Mouse (Mus musculus): Measurements from ENCODE around the gene Osgin1.

The Osgin1 gene

DNA sequence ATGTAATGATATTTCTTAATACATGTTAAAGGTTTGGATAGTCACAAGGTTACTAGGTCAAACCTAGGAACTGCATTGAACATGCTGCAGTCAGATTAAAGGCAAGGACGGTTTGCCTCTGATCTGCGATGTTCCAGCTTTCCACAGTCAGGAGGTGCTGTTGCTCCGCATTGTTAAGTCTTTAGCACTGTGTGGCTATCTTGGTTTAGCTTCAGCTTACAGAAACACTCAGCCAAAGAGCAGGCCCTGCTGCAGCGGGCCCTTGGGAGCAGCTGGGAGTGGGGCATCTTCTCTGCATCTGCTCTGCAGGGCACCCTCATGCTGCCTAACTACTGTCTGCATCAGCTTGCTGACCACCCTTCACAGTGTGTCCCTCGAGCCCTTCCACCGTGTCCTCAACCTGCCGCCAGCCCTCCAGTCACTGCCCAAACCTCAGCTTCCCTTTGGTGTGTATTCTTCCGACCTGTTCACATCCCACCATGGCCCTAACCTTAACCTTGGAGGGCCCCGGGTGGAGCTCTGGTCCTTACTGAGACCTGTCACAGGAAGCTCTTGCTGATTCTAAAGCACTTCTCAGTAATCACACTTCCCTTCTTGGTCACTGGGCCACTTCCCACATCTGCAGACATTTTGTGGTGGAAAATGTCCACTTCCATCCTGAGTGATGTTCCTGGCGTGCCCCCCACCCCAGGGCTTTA, 21.7 kb upstream of the Osgin1 start:
- H3K27me3 ChIP-seq (ENCODE audit: control insufficient read depth, insufficient read depth, low read length, poor library complexity, severe bottlenecking): no peaks in the 10 kb centered on the region
- DNase-seq (ENCODE audit: low read depth, low spot score): no peak
- H3K36me3 ChIP-seq (ENCODE audit: control insufficient read depth, insufficient read depth, low read length, poor library complexity, severe bottlenecking): peaks cover 5% of the 10 kb centered on the region; the same call in 1 of the 2 replicates

- Histone ChIP-seq H3K36me3 (ENCODE audit: control insufficient read depth, insufficient read depth, low read length, poor library complexity, severe bottlenecking) (0 out of 2 replicates have a peak, but pooled peaks cover 2% of the 10 kb centered on the region), H3K27me3 (ENCODE audit: control insufficient read depth, insufficient read depth, low read length, poor library complexity, severe bottlenecking) (no peaks in the 10 kb centered on the region)
- peak; percentile 87 for DNase-seq (ENCODE audit: low read depth, low spot score)
Measured at GRCm38 (mm10) chr8:119412735-119413498, 21.0 kb upstream of the Osgin1 start.

DNA sequence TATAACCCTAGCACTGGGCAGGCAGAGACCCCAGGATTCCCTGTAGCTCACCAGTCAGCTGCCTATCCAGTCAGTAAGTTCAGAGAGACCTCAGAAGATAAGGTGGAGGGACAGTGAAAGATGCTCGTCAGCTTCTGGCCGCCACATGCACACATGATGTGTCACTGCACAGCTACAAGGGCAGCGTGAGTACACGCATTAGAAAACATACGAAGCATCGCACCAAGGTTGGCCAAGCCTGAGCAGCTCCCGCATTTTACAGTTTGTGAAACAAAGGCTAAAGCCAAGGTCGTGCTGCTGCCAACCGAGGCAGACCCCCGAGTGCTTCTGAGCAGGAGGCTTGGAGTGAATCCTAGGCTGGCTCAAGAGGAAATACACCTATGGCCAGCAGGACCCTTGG, 20.3 kb upstream of the Osgin1 start:
- H3K27me3 ChIP-seq (ENCODE audit: control insufficient read depth, insufficient read depth, low read length, poor library complexity, severe bottlenecking): no peaks in the 10 kb centered on the region
- no peak for DNase-seq (ENCODE audit: low read depth, low spot score)
- H3K36me3 ChIP-seq (ENCODE audit: control insufficient read depth, insufficient read depth, low read length, poor library complexity, severe bottlenecking): 0 out of 2 replicates have a peak, but pooled peaks cover 2% of the 10 kb centered on the region

DNA sequence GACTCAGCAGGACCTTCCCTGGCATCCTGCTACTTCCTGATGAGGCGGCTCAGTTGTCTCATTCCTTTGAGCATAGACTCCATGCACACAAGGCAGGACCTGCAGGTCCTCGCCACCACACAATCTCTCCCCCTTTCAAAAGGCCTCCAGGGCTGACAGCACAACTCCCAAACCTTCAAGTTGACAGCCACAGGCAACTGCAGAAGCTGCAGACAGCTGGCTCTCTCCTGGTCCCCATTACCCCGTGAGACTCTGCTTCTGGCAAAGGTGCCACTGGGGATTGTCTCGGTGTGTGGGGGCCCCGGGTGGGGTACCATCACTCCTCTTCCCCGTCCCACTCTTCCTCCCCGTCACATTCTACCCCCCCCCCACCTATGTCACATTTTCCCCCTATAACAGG, 13.6 kb upstream of the Osgin1 start:
- no peaks in the 10 kb centered on the region for H3K36me3 ChIP-seq (ENCODE audit: control insufficient read depth, insufficient read depth, low read length, poor library complexity, severe bottlenecking)
- no peaks in the 10 kb centered on the region for H3K27me3 ChIP-seq (ENCODE audit: control insufficient read depth, insufficient read depth, low read length, poor library complexity, severe bottlenecking)
- no peak for DNase-seq (ENCODE audit: low read depth, low spot score)

DNA sequence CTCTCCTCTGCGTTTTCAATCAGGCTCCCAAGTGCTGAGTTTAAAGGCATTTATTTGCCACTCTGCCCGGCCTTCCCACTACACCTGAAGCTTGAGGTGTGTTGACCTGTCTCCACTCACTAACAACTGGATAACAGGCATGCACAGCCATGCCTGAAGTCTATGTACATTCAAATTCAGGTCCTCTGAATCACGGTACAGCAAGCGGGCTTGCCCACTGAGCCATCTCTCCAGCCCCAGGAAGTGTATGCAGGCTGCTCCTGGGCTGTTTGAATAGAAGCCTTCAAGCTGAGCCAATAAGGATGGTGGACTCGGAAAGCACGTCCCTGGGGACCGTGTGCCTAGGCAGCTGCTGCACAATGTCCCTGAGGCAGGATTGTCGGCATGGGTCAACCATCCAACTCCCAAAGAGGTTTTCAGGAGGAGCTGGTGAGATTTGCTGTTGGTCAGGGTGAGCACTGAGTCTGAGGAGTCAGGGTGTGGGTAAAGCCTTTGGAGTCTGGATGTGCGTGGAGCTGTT, 12.3 kb upstream of the Osgin1 start:
- Histone ChIP-seq H3K36me3 (ENCODE audit: control insufficient read depth, insufficient read depth, low read length, poor library complexity, severe bottlenecking) (no peaks in the 10 kb centered on the region), H3K27me3 (ENCODE audit: control insufficient read depth, insufficient read depth, low read length, poor library complexity, severe bottlenecking) (no peaks in the 10 kb centered on the region)
- DNase-seq (ENCODE audit: low read depth, low spot score): peak; percentile 45

- no peak for DNase-seq (ENCODE audit: low read depth, low spot score)
- Histone ChIP-seq H3K27me3 (ENCODE audit: control insufficient read depth, insufficient read depth, low read length, poor library complexity, severe bottlenecking) (no peaks in the 10 kb centered on the region), H3K36me3 (ENCODE audit: control insufficient read depth, insufficient read depth, low read length, poor library complexity, severe bottlenecking) (no peaks in the 10 kb centered on the region)
Measured at GRCm38 (mm10) chr8:119422123-119422711, 11.7 kb upstream of the Osgin1 start.

DNA sequence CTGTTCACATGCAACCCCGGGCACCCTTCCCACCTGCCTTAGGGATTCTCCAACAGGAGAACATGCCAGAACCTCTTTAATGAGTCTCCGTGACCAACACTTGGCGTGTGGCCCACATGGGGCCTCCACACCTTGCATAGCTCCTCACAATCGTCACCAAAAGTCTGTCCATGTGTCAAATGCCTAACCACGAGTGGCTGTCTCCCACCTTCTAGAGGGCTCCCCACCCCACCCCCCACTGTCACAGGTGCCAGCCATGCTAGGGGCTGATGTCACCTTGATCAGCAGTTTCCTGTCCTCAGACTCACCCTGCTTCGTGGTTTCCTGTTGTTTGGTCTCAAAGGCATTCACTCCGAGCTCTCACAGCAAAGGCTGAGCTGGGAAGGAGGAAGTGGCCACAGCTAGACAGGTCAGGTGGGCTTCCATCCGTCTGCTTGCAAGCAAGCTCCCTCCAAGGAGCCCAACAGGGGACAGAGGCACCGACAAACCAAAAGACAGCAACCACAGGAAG, 10.2 kb upstream of the Osgin1 start:
- H3K27me3 ChIP-seq (ENCODE audit: control insufficient read depth, insufficient read depth, low read length, poor library complexity, severe bottlenecking): no peaks in the 10 kb centered on the region
- no peaks in the 10 kb centered on the region for H3K36me3 ChIP-seq (ENCODE audit: control insufficient read depth, insufficient read depth, low read length, poor library complexity, severe bottlenecking)
- DNase-seq (ENCODE audit: low read depth, low spot score): peak; percentile 97

DNA sequence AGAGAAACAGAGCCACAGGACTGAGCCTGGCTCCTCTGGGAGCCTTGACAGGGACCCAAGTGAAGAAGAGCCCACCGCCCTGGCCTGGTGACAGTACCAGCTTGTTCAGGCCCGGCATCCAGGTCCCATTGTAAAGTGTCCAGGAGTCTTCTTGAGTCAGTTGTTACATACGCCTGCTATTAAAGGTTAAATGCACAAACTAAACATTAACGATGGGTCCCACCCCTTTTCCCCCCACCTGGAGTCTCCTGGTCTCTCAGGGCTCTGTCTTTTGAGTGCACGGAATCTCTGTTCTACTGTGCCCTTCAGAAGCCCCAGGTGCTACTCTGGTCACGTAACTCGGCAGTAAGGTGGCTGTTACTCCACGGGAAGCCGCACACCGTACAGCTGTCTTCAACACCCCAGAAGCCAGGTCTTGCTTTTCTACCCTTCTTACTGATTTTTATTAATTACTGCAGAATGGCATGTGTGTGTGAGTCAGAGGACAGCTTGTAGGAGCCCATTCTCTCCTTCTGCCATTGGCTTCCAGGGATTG, 9.7 kb upstream of the Osgin1 start:
- H3K27me3 ChIP-seq (ENCODE audit: control insufficient read depth, insufficient read depth, low read length, poor library complexity, severe bottlenecking): no peaks in the 10 kb centered on the region
- no peak for DNase-seq (ENCODE audit: low read depth, low spot score)
- no peaks in the 10 kb centered on the region for H3K36me3 ChIP-seq (ENCODE audit: control insufficient read depth, insufficient read depth, low read length, poor library complexity, severe bottlenecking)

DNA sequence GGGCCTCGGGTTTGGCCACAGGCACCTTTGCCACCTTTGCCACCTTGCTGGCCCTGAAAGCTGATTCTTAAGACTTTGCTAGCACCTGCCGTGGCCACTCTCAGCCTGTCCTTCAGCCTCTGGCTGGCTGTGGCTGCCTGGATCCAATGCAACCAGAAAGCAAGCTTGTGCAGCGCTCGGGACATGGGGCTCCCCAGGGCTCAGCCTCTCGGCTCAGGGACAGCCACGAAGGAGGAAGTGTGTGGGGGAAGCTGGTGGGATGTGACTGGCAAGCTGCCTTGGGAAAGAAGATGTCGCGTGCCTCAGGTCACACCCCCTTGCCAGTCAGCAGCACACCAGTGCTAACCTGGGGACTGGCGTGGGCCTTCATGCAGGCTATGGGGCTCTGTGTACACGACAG, 9.2 kb upstream of the Osgin1 start:
- DNase-seq (ENCODE audit: low read depth, low spot score): peak; percentile 60
- no peaks in the 10 kb centered on the region for H3K27me3 ChIP-seq (ENCODE audit: control insufficient read depth, insufficient read depth, low read length, poor library complexity, severe bottlenecking)
- no peaks in the 10 kb centered on the region for H3K36me3 ChIP-seq (ENCODE audit: control insufficient read depth, insufficient read depth, low read length, poor library complexity, severe bottlenecking)

DNA sequence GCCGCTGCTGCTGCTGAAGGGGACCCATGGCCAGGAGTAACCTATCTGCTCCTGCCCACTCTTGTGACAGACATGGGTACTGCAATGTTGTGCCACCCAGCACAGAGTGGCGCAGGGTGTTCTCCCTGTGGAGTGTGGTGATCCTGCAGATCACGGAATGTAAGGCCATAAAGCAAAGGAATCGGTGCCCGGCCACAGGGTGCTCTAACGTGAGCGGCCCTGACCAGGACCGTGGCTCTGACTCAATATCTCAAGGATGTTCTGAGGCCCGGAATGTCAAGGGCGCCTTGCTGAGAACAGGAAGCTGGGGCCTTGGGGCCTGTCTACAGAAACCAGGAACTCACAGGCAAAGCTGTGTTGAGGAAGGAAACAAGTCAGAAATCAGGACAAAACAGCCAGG, 8.4 kb upstream of the Osgin1 start:
- DNase-seq (ENCODE audit: low read depth, low spot score): peak; percentile 68
- H3K36me3 ChIP-seq (ENCODE audit: control insufficient read depth, insufficient read depth, low read length, poor library complexity, severe bottlenecking): no peaks in the 10 kb centered on the region
- H3K27me3 ChIP-seq (ENCODE audit: control insufficient read depth, insufficient read depth, low read length, poor library complexity, severe bottlenecking): no peaks in the 10 kb centered on the region

DNA sequence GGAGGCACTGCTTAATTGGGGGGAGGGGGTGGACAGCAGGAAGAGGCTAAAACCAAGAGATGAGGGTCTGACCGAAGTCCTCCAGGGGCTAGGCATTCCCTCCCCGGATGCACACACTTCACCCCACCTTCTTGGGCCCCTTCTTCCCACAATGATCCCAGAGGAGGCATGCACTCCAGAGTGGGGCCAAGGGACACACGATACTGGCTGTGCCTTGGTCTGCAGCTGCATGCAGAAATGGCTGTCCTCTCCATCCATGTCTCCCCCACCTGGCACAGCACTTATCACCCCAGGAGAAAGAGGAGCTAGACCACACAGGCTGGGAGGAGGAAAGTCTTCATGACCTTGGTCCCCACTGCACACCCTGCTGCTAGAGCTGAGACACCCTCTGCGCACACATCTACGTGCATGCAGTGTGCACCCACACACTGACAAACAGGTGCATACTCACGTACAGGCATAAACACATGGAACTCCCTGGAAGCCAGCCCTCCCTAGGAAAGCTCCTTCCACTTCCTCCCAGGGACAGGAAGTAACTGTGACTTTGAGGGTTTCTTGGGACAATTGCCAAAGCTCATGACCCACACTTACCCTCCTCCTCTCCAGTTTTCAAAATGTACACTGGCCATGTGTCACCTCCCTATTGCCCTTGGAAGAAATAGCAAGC, 7.7 kb upstream of the Osgin1 start:
- H3K27me3 ChIP-seq (ENCODE audit: control insufficient read depth, insufficient read depth, low read length, poor library complexity, severe bottlenecking): no peaks in the 10 kb centered on the region
- no peak for DNase-seq (ENCODE audit: low read depth, low spot score)

DNA sequence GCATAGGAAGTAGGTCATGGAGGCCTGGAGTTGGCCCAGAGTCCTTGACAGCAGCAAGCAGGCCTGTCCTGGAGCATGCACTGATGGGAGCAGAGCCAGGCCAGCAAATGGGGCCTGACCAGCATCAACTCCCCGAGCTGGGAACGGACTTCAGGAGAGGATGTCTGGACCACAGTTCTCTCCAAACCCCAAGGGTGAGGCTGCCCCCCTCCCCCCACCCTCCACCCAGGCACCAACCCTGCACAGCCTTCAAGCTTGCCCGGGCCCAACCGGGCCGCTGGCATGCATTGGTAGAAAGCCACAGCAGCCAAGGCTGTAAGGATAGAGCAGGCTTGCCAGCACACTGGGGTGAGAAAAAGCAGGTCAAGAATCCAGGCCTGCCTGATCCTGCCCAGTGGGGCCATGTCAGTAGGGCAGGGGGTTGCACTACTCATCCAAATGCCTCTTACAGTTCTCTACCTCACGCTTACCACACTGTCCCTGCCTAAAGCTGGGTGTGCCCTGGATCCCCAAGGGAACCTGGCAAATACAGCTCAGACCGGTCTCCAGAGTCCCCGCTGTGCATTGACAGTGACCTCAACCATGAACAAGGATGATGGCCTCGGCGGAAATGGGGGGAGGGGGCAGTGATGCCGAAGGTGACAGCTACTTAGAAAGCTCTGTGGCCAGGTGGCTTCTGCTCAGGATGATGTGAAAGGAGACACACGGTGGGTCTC, 6.1 kb upstream of the Osgin1 start:
- Histone ChIP-seq H3K27me3 (ENCODE audit: control insufficient read depth, insufficient read depth, low read length, poor library complexity, severe bottlenecking) (no peaks in the 10 kb centered on the region), H3K36me3 (ENCODE audit: control insufficient read depth, insufficient read depth, low read length, poor library complexity, severe bottlenecking) (no peaks in the 10 kb centered on the region)
- peak; percentile 85 for DNase-seq (ENCODE audit: low read depth, low spot score)

More for the DNA sequence above, 7.7 kb upstream of the Osgin1 start:
- H3K36me3 ChIP-seq (ENCODE audit: control insufficient read depth, insufficient read depth, low read length, poor library complexity, severe bottlenecking): no peaks in the 10 kb centered on the region

GRCm38 (mm10) chr8:119428350-119428740, 5.6 kb upstream of the Osgin1 start:
- no peaks in the 10 kb centered on the region for H3K36me3 ChIP-seq (ENCODE audit: control insufficient read depth, insufficient read depth, low read length, poor library complexity, severe bottlenecking)
- no peaks in the 10 kb centered on the region for H3K27me3 ChIP-seq (ENCODE audit: control insufficient read depth, insufficient read depth, low read length, poor library complexity, severe bottlenecking)
- DNase-seq (ENCODE audit: low read depth, low spot score): no peak

All from splenic B cell, adult 2 months (primary cell).